Mouse (Mus musculus): ENCODE results near the gene Gm3095.
"Not testable (repeated sequence)": the region's sequence is repeated elsewhere in the genome, so short reads cannot be mapped to it uniquely, and the experiment has no call there.

Gene Gm3095

GRCm38 (mm10) chr14:3963247-3963646, at the start of gene Gm3095:
Gene Gm3095, plus strand, starts transcription at chr14:3963547.
- DNase-seq (ENCODE audit: low read depth): not testable (repeated sequence)

GRCm38 (mm10) chr14:3931456-3931855, 31.9 kb upstream of the Gm3095 start, which contains the start of gene Gm3029:
Gene Gm3029, plus strand, starts transcription at chr14:3931756.
- not testable (repeated sequence) for DNase-seq (ENCODE audit: low read depth)

GRCm38 (mm10) chr14:3998094-3998493, 34.7 kb downstream of the Gm3095 start, which contains the start of gene Gm3099:
Gene Gm3099, plus strand, starts transcription at chr14:3998394.
- not testable (repeated sequence) for DNase-seq (ENCODE audit: low read depth)
